Mouse (Mus musculus): ENCODE measurements around the gene Afp. TPM values are rescaled to one million over a fixed set of nuclear protein-coding genes. Genes with fewer than 3 reads are reported as not detected.

Gene Afp
- polyA plus RNA-seq, 1 experiment: 0.88 TPM

DNA sequence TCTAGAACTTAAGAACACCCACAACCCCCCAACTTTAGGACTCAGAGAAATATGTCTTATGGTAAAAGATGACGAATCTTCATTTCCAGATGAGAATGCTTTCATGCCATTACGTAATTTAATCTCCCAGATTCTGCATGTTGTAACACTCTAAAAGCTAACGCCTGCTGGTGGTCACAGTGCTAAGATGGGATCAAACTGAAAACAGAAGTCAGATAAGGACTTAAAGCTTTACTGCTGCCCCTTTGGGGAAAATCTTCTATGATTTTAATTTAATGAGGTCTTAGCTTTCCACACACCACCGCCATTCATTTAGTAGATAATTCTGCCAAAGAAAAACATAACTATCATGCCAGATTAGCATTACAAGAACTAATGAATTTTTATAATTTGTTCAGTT is 23.7 kb upstream of the Afp start:
- Histone ChIP-seq H3K27ac (ENCODE audit: insufficient read depth, low read length) (no peak overlapping the region), H3K27me3 (ENCODE audit: control insufficient read depth, insufficient read depth, low read length) (no peaks in the 10 kb centered on the region), H3K36me3 (ENCODE audit: control insufficient read depth, insufficient read depth, low read length) (no peaks in the 10 kb centered on the region), H3K4me1 (ENCODE audit: control insufficient read depth, insufficient read depth, insufficient read length) (no peaks in the 10 kb centered on the region), H3K4me3 (ENCODE audit: extremely low read depth, insufficient read depth, insufficient read length) (no peak overlapping the region)
- DNase-seq (ENCODE audit: low read depth in 1 of 2, low spot score in 2 of 2): no peak
- no peak for TF ChIP-seq POLR2A (IDR thresholded peaks at IDR 0.05; ENCODE audit: low read depth, low read length)
- TF ChIP-seq CTCF (IDR thresholded peaks at IDR 0.05; ENCODE audit: extremely low read depth, insufficient read depth, insufficient read length, insufficient replicate concordance): no peak
- WGBS: 86% methylated on average over 4 of the region's 4 CpGs

- TF ChIP-seq CTCF (IDR thresholded peaks at IDR 0.05; ENCODE audit: extremely low read depth, insufficient read depth, insufficient read length, insufficient replicate concordance) (no peak), POLR2A (IDR thresholded peaks at IDR 0.05; ENCODE audit: low read depth, low read length) (no peak)
- no peaks in the 10 kb centered on the region for H3K27me3 ChIP-seq (ENCODE audit: control insufficient read depth, insufficient read depth, low read length)
- DNase-seq (ENCODE audit: low read depth in 1 of 2, low spot score in 2 of 2): no peak
- WGBS: 85% methylated on average over 6 of the region's 6 CpGs
- no peak overlapping the region for H3K27ac ChIP-seq (ENCODE audit: insufficient read depth, low read length)
- no peaks in the 10 kb centered on the region for H3K4me1 ChIP-seq (ENCODE audit: control insufficient read depth, insufficient read depth, insufficient read length)
- H3K36me3 ChIP-seq (ENCODE audit: control insufficient read depth, insufficient read depth, low read length): no peaks in the 10 kb centered on the region
- H3K4me3 ChIP-seq (ENCODE audit: extremely low read depth, insufficient read depth, insufficient read length): no peak overlapping the region
Observed at GRCm38 (mm10) chr5:90467245-90467644, 23.3 kb upstream of the Afp start.

DNA sequence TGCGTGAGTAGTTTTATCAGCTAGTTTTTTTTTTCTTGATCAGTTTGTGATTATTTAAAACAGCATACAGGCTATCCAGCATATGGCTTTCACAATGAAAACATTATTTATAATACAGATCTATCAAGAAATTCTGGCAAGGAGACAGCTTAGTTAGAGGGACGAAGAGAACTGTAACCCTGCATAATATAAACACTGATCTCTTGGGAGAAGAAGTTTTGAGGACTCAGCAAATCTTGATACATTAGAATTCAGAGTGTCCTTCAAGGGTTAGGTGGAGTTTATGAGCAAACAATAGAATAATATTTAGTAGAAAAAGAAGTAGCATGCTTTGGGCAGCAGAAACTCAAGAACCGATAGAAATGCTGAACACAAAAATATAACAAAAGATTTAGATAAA is 19.7 kb upstream of the Afp start:
- no peak for DNase-seq (ENCODE audit: low read depth in 1 of 2, low spot score in 2 of 2)
- Histone ChIP-seq H3K27me3 (ENCODE audit: control insufficient read depth, insufficient read depth, low read length) (no peaks in the 10 kb centered on the region), H3K27ac (ENCODE audit: insufficient read depth, low read length) (no peak overlapping the region), H3K4me1 (ENCODE audit: control insufficient read depth, insufficient read depth, insufficient read length) (no peaks in the 10 kb centered on the region), H3K4me3 (ENCODE audit: extremely low read depth, insufficient read depth, insufficient read length) (no peak overlapping the region), H3K36me3 (ENCODE audit: control insufficient read depth, insufficient read depth, low read length) (no peaks in the 10 kb centered on the region)
- 89% methylated on average over 3 of the region's 3 CpGs for WGBS
- TF ChIP-seq POLR2A (IDR thresholded peaks at IDR 0.05; ENCODE audit: low read depth, low read length) (no peak), CTCF (IDR thresholded peaks at IDR 0.05; ENCODE audit: extremely low read depth, insufficient read depth, insufficient read length, insufficient replicate concordance) (no peak)

DNA sequence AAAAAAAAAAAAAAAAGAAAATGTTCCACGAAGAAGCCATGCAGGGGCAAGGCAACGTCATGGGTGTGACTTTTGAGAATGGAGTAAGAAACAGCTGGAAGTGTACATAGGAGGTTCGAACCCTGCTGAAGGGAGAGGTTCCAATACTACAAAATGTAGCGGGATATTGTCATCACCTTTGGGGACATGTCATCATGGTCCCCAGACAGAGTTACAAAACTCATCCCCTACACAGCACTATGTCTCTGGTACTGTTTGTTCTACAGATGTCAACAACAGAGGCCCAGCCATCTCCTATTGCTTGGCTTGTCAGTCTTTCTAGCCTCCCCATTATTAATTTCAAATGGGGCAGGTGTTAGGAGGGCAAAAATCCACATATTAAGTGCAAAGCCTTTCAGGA is 16.6 kb upstream of the Afp start:
- Histone ChIP-seq H3K27me3 (ENCODE audit: control insufficient read depth, insufficient read depth, low read length) (no peaks in the 10 kb centered on the region), H3K27ac (ENCODE audit: insufficient read depth, low read length) (no peak overlapping the region), H3K4me1 (ENCODE audit: control insufficient read depth, insufficient read depth, insufficient read length) (no peaks in the 10 kb centered on the region), H3K4me3 (ENCODE audit: extremely low read depth, insufficient read depth, insufficient read length) (no peak overlapping the region), H3K36me3 (ENCODE audit: control insufficient read depth, insufficient read depth, low read length) (no peaks in the 10 kb centered on the region)
- TF ChIP-seq POLR2A (IDR thresholded peaks at IDR 0.05; ENCODE audit: low read depth, low read length) (no peak), CTCF (IDR thresholded peaks at IDR 0.05; ENCODE audit: extremely low read depth, insufficient read depth, insufficient read length, insufficient replicate concordance) (no peak)
- no peak for DNase-seq (ENCODE audit: low read depth in 1 of 2, low spot score in 2 of 2)
- 92% methylated on average over 4 of the region's 4 CpGs for WGBS

DNA sequence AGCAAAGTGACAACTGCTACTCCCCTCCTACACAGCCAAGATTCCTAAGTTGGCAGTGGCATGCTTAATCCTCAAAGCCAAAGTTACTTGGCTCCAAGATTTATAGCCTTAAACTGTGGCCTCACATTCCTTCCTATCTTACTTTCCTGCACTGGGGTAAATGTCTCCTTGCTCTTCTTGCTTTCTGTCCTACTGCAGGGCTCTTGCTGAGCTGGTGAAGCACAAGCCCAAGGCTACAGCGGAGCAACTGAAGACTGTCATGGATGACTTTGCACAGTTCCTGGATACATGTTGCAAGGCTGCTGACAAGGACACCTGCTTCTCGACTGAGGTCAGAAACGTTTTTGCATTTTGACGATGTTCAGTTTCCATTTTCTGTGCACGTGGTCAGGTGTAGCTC is 16.2 kb upstream of the Afp start:
- no peak for DNase-seq (ENCODE audit: low read depth in 1 of 2, low spot score in 2 of 2)
- Histone ChIP-seq H3K27ac (ENCODE audit: insufficient read depth, low read length) (no peak overlapping the region), H3K4me1 (ENCODE audit: control insufficient read depth, insufficient read depth, insufficient read length) (no peaks in the 10 kb centered on the region), H3K4me3 (ENCODE audit: extremely low read depth, insufficient read depth, insufficient read length) (no peak overlapping the region), H3K36me3 (ENCODE audit: control insufficient read depth, insufficient read depth, low read length) (no peaks in the 10 kb centered on the region), H3K27me3 (ENCODE audit: control insufficient read depth, insufficient read depth, low read length) (no peaks in the 10 kb centered on the region)
- 91% methylated on average over 5 of the region's 5 CpGs for WGBS
- TF ChIP-seq POLR2A (IDR thresholded peaks at IDR 0.05; ENCODE audit: low read depth, low read length) (no peak), CTCF (IDR thresholded peaks at IDR 0.05; ENCODE audit: extremely low read depth, insufficient read depth, insufficient read length, insufficient replicate concordance) (no peak)

- Histone ChIP-seq H3K4me1 (ENCODE audit: control insufficient read depth, insufficient read depth, insufficient read length) (no peaks in the 10 kb centered on the region), H3K27me3 (ENCODE audit: control insufficient read depth, insufficient read depth, low read length) (no peaks in the 10 kb centered on the region), H3K4me3 (ENCODE audit: extremely low read depth, insufficient read depth, insufficient read length) (no peak overlapping the region), H3K36me3 (ENCODE audit: control insufficient read depth, insufficient read depth, low read length) (no peaks in the 10 kb centered on the region), H3K27ac (ENCODE audit: insufficient read depth, low read length) (no peak overlapping the region)
- TF ChIP-seq CTCF (IDR thresholded peaks at IDR 0.05; ENCODE audit: extremely low read depth, insufficient read depth, insufficient read length, insufficient replicate concordance) (no peak), POLR2A (IDR thresholded peaks at IDR 0.05; ENCODE audit: low read depth, low read length) (no peak)
- no peak for DNase-seq (ENCODE audit: low read depth in 1 of 2, low spot score in 2 of 2)
- 92% methylated on average over 3 of the region's 3 CpGs for WGBS
Observed at GRCm38 (mm10) chr5:90476741-90477140, 13.8 kb upstream of the Afp start.

DNA sequence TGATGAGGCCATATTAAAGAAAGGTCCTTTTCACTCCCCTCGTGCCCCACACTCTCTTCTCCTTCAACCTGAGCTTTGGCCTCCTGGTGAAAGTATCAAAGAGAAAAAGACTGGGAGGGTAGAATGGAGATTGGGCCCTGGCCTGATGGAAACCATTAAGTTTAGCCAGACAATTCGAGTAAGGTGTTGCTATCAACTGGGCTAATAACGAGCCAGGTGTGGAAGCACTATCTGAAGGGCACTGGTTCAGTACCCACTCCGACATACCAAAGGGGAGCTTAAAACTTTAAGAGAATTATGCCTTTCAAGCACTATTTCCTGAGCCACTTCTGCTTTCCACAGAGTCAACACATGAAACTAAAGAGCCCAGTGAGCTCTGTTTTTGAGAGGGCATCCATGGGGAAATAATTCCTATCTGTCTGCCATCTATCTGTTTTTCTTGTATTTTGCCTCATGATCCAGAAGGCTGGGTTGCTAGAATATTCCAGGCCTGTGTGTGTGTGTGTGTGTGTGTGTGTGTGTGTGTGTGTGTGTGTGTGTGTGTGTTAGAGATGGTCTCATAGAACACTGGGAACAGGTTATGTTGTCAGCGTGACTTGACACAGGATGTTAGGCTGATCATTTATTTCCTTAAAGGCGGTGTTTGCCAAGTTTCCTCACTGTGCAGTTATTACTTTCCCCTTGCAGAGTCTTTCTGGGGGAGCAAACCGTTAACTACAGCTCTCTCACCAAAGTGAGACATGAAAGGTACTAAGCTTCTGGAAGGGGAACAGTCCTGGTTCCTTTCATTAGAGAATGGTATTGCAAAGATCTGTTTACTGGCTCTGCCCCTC is 13.0 kb upstream of the Afp start:
- TF ChIP-seq POLR2A (IDR thresholded peaks at IDR 0.05; ENCODE audit: low read depth, low read length) (no peak), CTCF (IDR thresholded peaks at IDR 0.05; ENCODE audit: extremely low read depth, insufficient read depth, insufficient read length, insufficient replicate concordance) (no peak)
- H3K4me3 ChIP-seq (ENCODE audit: extremely low read depth, insufficient read depth, insufficient read length): no peak overlapping the region
- no peak for DNase-seq (ENCODE audit: low read depth in 1 of 2, low spot score in 2 of 2)
- 28% methylated on average over 7 of the region's 7 CpGs for WGBS
- no peaks in the 10 kb centered on the region for H3K36me3 ChIP-seq (ENCODE audit: control insufficient read depth, insufficient read depth, low read length)
- H3K27me3 ChIP-seq (ENCODE audit: control insufficient read depth, insufficient read depth, low read length): no peaks in the 10 kb centered on the region
- no peaks in the 10 kb centered on the region for H3K4me1 ChIP-seq (ENCODE audit: control insufficient read depth, insufficient read depth, insufficient read length)
- H3K27ac ChIP-seq (ENCODE audit: insufficient read depth, low read length): no peak overlapping the region
